Mouse (Mus musculus): ENCODE data around the gene Usp21.

The Usp21 gene

GRCm38 (mm10) chr1:171239992-171240744 is 47.6 kb downstream of the Usp21 start:
- TF ChIP-seq GATA4 (IDR thresholded peaks at IDR 0.05; ENCODE audit: insufficient replicate concordance, low read length) = no peak

DNA sequence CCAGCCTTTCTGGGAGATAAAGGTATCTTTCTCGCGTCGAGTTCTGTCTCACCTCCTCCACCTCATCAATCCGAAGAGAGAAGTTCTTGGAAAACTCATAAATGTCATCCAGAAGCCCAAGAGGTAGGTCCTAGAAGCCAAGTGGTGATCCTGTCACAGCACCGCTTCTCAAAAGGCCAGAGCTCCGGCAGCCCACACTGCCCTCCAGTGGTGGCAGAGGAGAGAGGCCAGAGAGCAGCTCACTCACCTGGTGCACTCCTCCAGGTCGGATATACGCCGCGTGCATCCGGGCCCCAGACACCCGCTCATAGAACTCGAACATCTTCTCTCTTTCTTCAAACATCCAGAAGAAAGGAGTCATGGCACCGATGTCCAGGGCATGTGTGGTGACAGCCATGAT is 49.3 kb downstream of the Usp21 start:
- TF ChIP-seq GATA4 (IDR thresholded peaks at IDR 0.05; ENCODE audit: insufficient replicate concordance, low read length) = no peak

GRCm38 (mm10) chr1:171237438-171237837 is 50.4 kb downstream of the Usp21 start:
- no peak for TF ChIP-seq GATA4 (IDR thresholded peaks at IDR 0.05; ENCODE audit: insufficient replicate concordance, low read length)

- no peak for TF ChIP-seq GATA4 (IDR thresholded peaks at IDR 0.05; ENCODE audit: insufficient replicate concordance, low read length)
These were observed 52.0 kb downstream of the Usp21 start for GRCm38 (mm10) chr1:171235791-171236190.

DNA sequence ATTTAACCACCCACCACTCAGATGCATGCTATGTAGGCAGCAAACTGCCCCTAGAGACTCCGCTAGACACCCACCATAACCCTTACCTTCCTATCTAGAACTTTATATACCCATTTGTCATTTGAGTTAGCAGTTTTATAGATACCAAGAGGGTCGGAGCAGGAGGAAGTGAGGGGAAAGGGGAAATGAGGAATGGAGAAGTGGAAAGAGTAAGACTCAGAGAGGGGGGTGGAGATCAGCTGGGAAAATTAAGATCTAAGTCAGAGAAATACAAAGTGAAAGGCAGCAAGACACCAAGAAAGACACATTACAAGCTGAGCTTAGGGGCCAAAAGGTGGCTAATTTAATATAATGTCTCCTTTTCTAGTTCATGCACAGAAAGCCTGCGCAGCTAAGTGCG is 53.3 kb downstream of the Usp21 start:
- TF ChIP-seq GATA4 (IDR thresholded peaks at IDR 0.05; ENCODE audit: insufficient replicate concordance, low read length) = no peak

- TF ChIP-seq GATA4 (IDR thresholded peaks at IDR 0.05; ENCODE audit: insufficient replicate concordance, low read length) = no peak
These were observed 53.7 kb downstream of the Usp21 start, which contains the start of gene Fcer1g for GRCm38 (mm10) chr1:171234126-171234525. TSS of gene Fcer1g (minus strand) at chr1:171234365.

GRCm38 (mm10) chr1:171232800-171233730 is 54.7 kb downstream of the Usp21 start:
- no peak for TF ChIP-seq GATA4 (IDR thresholded peaks at IDR 0.05; ENCODE audit: insufficient replicate concordance, low read length)

GRCm38 (mm10) chr1:171232348-171232747 is 55.4 kb downstream of the Usp21 start:
- TF ChIP-seq GATA4 (IDR thresholded peaks at IDR 0.05; ENCODE audit: insufficient replicate concordance, low read length) = no peak

Measured in liver, adult (tissue).